Mouse (Mus musculus): Measurements from ENCODE around the gene Gna15.

DNA sequence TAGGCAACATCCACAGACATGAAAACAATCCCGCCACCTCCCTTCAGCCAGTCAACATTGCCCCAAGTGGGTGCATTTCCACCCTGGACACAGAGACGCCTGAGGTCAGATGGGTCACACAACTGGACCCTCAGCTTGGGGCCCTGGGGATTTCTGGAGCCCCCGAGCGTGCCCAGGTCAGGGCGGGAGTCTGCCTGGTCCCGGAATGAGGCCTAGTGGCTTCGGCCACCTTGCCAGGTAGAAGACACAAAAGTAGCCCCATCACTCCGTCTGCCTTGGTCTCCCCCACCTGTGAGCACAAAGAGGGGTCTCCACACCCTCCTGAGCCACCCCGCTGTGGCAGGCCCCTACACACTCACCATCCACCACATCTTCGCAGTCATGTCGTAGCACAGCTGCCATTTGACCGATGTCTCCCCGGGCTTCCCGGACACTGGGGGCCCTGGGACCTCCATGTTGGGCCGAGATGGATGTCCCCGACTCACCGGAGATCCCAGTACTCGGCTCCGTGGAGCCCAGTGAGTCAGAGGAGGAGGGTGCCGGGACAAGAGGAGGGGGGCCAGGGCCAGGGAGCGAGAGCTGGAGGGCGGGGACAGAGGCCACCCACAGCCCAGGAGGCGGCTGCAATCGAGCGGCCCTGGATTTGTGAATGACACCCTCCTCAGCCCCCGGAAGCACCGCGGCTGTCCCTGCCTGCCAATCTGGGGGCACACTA, 68.7 kb downstream of the Gna15 start, which contains the start of gene Nfic:
- TF ChIP-seq CTCF (IDR thresholded peaks at IDR 0.05) (no peak), EP300 (IDR thresholded peaks at IDR 0.05) (no peak)
